Mouse (Mus musculus): ENCODE data around the gene Acer2.

Gene Acer2

GRCm38 (mm10) chr4:86948794-86949193 is 74.6 kb downstream of the Acer2 start:
- in situ Hi-C loops (cut with MboI, MseI): no loop called here

GRCm38 (mm10) chr4:86953519-86953918 is 79.3 kb downstream of the Acer2 start:
- in situ Hi-C loops (cut with MboI, MseI): no loop called here

DNA sequence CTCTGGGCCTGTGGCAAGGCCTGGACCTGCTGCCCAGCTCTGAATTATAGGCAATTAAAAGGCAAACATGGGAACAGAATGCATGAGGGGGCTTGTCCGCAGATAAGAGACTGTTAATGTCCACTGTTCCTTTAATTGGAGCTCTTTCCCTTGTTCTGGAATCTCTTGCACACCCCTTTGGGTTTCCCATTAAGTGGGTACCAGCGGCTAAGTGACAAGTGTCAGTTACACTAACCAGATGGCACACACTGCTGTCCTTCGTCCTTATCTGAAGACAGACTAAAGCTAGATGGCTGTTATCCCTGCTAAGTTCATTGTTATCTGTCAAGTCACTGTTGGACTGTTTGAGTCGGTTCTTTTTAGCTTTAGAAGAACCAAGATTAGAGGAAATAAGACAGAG is 81.3 kb downstream of the Acer2 start:
- in situ Hi-C loops (cut with MboI, MseI): no loop called here

DNA sequence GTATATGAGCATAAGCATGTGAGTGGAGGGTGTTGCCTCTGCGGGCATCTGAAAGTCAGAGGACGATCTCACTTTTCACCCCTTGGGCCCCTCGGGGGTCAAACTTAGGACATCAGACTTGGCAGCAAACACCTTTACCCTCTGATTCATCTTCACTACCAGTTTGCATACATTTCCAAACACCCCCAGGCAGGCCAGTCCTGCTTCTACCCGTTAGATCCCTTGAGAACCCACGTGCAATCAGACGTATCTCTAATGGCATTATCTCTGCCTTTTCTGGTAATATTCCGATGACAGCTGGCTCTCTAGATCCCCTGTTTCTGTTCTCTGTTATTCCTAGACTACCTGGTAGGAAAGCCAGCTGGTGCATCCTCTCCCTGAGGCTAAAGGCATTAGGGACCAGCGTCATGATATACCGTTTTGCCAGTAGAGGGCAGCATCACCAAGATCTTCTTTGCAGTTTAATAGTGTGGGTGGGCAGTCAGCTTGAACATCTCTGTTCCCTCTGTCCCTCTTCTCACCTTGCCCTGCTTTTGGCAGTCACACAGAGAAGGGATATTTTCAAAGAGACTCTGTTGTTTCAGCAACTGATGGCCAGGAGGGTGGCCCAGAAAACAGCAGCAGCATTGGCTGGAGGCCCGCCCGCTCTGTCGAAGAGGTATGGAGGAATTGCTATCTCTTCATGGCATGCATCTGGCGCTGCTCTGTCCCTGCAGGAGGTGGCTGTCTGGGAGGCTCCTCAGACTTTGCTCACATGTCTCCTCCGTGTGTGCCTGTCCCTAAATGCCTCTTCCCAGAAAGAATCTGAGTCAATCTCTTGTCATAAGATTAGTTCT is 83.6 kb downstream of the Acer2 start:
- in situ Hi-C loops (cut with MboI, MseI): no loop called here

DNA sequence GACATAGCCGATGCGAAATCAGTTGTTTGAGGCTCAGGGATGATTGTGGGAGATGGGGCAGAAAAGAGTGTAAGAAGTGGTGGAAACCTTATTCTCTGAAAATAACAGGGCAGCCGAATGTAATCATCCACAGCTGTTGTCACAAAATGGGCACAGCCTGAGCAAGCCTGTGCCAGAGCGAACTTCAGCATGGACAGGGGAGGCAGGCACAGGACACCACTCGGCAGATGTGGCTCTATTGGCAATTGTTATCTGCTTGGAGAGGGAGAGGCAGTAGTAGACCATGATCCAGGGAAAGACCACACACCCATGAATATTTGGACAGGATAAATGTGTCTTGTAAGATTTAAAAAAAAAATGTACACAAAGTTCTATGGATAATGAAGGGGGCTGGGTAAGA is 103.1 kb downstream of the Acer2 start:
- in situ Hi-C loops (cut with MboI, MseI): no loop called here

Data from T-helper 17 cell (primary cell).